Mouse (Mus musculus): ENCODE data around the gene Tspan18.

Gene Tspan18

GRCm38 (mm10) chr2:93333817-93334731 is at the start of gene Tspan18:
TSS of gene Tspan18 (minus strand) at chr2:93334505.
- DNase-seq (ENCODE audit: extremely low spot score, low spot score), result peak; percentile 84

GRCm38 (mm10) chr2:93383831-93384230 is 49.5 kb upstream of the Tspan18 start:
- no peak for DNase-seq (ENCODE audit: extremely low spot score, low spot score)

- DNase-seq (ENCODE audit: extremely low spot score, low spot score), result no peak
Measured at GRCm38 (mm10) chr2:93380680-93381089, 46.4 kb upstream of the Tspan18 start.

DNA sequence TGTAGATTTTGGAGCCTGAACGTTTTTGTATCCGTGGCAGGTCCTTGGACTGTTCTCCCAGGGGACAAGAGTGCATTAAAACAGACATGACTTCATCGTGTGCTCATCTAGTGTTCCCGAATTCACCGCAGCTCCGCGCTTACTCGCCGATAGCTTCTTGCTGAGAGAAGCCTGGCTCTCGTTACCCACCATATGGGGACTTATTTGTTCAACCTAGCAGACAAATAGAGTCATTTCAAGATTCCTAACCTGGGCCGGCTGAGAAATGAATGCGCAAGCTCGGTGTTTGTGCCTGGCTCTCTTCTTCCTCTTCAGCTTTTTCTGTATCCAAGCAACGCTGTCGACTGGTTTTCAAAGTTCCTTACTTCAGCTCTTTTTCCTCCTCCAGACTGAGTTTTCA is 43.5 kb upstream of the Tspan18 start:
- DNase-seq (ENCODE audit: extremely low spot score, low spot score), result no peak

DNA sequence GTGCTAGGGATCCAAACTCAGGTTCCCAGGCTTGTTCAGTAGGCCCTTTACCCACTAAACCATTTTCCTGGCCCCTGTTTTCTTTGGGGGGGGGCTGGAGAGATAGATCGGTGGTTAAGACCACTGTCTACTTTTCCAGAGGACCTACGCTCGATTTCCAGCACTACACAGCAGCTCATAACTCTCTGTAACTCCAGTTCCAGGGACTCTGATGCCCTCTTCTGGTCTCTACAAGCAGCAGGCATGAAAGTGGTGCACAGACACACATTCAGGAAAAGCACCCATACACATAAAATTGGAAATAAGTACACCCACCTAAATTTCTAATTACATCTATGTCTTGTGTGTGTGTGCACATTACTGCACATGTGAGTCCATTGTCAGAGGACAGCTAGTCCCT is 42.9 kb upstream of the Tspan18 start:
- no peak for DNase-seq (ENCODE audit: extremely low spot score, low spot score)

DNA sequence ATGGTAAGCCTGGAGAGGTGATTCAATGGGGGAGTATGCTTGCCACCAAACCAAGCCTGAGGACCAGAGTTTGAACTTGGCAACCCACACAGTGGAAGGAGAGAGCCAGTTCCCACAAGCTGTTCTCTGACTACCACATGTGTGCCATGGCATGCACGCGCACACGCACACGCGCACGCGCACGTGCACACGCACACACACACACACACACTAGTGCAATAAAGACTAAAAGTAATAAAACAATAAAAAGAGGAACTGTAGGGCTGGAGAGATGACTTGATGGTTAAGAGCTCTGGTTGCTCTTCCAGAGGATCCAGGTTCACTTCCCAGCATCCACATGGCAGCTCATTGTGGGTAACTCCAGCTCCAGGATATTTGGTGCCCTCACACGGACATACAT is 38.6 kb upstream of the Tspan18 start:
- no peak for DNase-seq (ENCODE audit: extremely low spot score, low spot score)

DNA sequence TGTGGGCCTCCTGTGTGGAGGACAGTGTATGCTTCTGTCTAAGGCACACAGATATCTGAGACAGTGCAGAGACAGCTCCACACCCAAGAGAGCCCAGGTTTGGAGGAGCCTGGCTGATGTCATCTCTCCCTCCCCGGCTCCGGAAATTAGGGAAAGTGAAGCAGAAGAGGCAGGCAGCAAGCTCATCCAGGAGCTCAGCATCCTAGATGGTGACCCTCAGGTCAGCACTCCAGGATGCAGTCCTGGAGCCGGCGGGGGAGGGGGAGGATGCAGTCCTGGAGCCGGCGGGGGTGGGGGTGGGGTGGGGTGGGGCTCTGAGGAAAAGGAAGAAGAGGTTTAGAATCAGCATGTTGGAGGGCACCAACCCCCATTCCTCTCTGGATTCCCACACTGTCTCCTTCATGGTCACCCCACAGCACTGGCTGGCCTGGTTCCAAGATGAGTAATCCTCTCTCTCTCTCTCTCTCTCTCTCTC is 37.8 kb upstream of the Tspan18 start:
- no peak for DNase-seq (ENCODE audit: extremely low spot score, low spot score)

DNA sequence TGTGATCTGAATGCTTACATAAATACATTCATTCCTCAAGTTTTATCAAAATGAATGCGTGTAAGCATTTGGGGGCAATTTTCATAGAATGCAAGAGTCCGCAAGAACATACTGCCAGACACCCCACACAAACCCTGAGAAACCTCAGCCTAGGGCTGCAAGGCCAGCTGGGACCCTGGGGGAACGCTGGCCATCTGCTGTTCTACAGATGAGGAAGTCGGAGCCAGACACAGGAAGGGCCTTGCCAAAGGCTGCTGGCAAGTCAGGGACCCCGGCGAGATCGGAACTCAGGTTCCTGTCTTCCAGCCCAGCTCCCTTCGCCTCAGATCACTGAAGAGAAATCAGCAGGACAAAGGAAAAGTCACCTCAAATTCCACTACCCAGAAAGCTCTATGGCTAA is 34.6 kb upstream of the Tspan18 start:
- no peak for DNase-seq (ENCODE audit: extremely low spot score, low spot score)

- DNase-seq (ENCODE audit: extremely low spot score, low spot score), result no peak
Measured at GRCm38 (mm10) chr2:93367962-93368361, 33.7 kb upstream of the Tspan18 start.

- no peak for DNase-seq (ENCODE audit: extremely low spot score, low spot score)
Measured at GRCm38 (mm10) chr2:93365411-93365810, 31.1 kb upstream of the Tspan18 start.

DNA sequence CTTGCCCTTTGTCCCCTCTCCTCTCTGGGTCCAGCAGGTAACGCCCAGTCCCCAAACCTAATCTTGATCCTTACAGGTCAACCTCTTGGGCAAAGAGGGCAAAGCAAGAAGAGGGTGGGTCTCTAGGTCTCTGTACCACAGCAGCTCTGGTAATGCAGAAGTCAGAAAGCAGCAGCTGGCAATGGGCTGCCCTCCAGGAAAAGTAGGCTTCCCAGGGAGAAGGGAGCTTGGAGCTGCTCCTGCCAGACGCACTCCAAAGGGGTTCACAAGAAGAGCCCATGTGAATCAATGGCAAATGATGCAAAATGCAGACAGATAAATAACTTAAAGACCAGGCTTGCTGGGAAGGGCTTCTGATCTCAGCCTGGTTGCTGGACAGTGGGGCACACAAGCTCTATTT is 30.6 kb upstream of the Tspan18 start:
- DNase-seq (ENCODE audit: extremely low spot score, low spot score), result no peak

- DNase-seq (ENCODE audit: extremely low spot score, low spot score), result no peak
Measured at GRCm38 (mm10) chr2:93361454-93361853, 27.1 kb upstream of the Tspan18 start.

- DNase-seq (ENCODE audit: extremely low spot score, low spot score), result no peak
Measured at GRCm38 (mm10) chr2:93360310-93360709, 26.0 kb upstream of the Tspan18 start.

- no peak for DNase-seq (ENCODE audit: extremely low spot score, low spot score)
Measured at GRCm38 (mm10) chr2:93357391-93357790, 23.1 kb upstream of the Tspan18 start.

GRCm38 (mm10) chr2:93355845-93356244 is 21.5 kb upstream of the Tspan18 start:
- no peak for DNase-seq (ENCODE audit: extremely low spot score, low spot score)

DNA sequence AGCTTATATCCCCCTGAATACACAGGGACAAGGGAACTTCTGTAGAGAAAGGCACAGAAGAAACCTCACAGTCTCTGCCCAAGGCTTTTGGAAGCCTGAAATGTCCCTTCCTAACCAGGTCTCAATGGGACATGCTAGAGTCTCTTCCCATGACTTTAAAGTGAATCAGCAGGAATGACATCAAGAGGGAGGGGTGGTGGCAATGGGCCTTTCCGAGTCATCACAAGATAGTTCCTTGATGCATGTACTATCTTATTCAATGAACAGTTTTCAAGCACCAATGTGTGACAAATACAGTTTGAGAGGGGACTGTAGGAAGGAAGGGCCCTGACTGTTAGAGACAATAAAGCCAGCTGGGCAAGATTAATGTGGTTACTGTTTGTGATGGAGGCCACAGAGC is 20.3 kb upstream of the Tspan18 start:
- no peak for DNase-seq (ENCODE audit: extremely low spot score, low spot score)

DNA sequence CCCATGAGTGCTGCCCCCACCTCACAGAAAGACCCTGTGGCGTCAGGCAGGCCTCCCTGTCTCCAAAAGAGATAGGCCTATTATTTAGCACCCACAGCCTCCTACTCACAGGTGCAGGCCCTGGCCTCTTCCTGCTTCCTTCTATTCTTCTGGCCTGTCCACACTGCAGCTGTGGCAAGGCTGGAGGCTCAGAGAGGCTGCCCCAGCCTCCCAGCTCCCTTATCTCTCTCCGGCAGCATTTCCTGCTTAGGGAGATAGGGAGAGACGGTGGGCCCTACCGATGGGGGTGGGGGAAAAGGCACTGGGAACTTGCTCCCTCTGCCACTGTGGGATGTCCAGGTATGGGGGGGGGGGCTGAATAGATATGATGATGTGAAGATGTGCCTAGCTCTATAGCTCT is 19.4 kb upstream of the Tspan18 start:
- DNase-seq (ENCODE audit: extremely low spot score, low spot score), result no peak

DNA sequence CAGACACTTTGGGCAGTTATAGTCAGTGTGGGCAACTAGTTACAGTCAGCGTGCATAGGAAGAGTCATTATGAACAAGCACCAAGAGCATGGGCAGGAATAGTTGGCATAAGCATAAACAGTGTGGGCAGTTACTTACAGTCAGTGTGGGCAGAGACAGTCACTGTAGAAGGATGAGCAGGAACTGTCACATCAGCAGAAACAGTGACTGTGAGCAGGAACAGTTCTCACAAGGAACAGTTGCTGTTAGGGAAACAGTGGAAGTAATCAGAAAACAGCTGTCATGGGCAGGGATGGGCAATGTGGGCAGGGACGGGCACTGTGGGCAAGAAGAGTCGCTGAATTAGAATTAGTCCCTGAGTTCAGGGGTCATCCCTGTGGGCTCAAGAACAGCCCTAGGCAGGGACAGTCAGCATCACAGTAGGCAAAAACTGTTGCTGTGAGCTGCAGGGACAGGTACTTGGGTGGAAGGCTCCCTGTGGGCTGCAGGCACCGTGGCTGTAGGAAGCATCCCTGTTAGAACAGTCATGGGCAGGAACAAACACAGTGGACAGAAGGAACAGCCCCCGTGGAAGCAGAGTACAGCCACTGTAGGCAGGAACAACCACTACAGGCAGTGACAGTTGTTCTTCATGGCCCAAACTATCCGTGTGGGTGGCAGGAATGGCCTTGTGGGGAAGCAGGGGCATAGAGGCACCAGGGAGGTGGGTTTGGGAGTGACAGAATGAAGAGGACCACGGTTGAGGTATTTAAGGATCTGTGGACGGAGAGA is 18.8 kb upstream of the Tspan18 start:
- no peak for DNase-seq (ENCODE audit: extremely low spot score, low spot score)

GRCm38 (mm10) chr2:93351352-93351751 is 17.0 kb upstream of the Tspan18 start:
- no peak for DNase-seq (ENCODE audit: extremely low spot score, low spot score)

DNA sequence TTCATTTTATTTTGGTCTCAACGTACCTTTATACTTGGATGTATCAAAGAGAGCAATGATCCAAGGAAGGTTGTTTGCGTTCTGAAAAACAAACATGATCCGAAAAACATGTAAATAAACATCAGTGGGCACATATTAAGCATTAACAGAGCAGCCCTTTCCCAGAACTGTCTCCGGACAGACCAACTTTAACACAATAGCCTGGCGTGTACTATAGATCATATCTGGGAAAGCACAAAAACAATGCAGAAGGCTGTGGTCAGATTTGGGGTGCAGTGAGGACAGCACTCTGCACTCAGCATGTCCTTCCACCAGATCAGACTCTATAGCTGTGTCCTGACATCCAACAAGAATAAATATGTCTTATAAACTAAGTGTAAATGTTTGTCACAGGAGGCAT is 12.7 kb upstream of the Tspan18 start:
- DNase-seq (ENCODE audit: extremely low spot score, low spot score), result no peak

DNA sequence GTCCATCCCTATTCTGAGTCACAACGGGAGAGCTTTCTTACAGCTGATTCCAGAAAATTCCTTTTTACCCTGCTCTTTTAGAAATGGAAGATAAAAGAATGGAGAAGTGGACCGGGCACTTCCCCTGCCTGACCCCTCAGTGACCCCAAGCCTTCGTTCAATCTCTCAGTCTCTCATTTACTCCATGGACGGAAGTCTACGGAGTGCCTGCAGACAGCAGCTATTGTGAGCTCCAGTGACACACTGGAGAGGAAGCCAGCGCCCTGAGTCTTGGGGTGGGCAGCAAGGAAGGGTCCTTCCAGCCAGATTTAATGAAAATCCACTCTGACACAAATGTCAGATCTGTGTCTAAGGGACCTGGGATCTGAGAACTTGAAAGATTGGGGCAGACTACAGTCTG is 12.3 kb upstream of the Tspan18 start:
- DNase-seq (ENCODE audit: extremely low spot score, low spot score), result no peak

DNA sequence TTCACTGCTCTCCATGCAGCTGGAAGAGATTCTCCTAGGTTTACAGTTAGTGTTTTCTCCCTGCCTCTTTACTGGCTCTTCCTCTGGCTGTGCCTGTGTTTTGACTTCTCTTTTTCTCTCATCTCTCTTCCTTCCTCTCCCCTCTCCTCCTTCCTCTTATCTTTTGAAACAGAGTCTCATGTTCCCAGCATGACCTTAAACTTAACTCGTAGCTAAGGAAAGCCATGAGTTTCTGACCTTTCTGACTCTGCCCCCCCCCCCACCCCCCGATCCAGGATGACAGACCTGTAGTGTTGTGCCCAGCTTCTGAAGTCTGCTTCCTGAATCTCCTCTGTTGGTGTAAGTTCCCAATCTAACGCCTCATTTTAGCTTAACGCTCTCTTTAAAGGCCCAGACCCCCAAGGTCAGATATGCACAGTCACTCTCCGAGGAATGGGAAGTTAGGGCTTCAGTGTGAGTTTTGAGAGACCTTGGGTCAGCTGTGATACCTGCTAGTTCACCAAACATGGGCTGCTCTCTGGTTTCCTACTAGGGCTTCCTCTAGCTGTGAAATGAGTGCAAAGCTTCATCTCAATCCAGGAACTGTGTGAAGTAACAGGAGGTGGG is 11.5 kb upstream of the Tspan18 start:
- DNase-seq (ENCODE audit: extremely low spot score, low spot score), result no peak

All from neural tube, embryonic 10.5 days (tissue).